ENCODE assay signal across 8 mouse cellular contexts in the genomic region with DNA sequence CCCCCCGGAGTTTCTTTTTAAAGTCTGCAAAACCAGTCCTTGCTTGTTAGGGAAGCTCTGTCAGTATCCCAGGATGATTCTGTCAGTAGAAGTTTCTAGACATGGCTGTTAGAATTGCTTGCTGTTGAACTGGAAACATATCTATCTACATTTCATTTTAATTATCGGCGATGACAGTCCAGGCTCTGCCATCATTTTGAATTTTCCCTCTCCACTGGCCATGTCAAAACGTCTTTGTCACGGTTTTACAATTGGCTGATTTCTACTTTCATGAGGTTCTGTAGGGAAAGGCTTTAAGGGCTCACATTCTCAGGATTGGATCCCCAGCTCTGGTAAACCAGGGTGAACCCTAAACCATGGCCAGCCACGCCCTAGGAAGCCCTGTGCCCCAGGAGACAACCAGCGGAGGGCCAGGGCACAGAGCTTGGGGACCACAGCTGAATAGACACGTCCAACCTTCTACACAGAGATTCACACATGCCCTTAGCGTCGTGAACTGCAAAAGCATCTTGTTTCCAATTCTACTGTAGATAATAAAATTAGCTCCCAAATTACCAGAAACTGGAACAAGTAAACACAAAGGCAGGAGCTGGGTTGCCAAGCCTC.
DNase-seq lines count a peak whose midpoint lies in the region; ATAC-seq and TF ChIP-seq lines count a peak whose summit lies in the region.

No protein-coding gene starts in this region.

- no peak for TF ChIP-seq POLR2A in thymus, adult 2 months (IDR thresholded peaks at IDR 0.05; ENCODE audit: control insufficient read depth, extremely low read depth, insufficient read depth, low read length, poor library complexity)

- H3K9ac ChIP-seq in forebrain, embryonic 16.5 days (replicated peaks; ENCODE audit: low read depth, low read length) = peak overlapping the region; percentile 20; the same call in 1 of the 2 replicates
- H3K9ac ChIP-seq in liver, embryonic 12.5 days = no peak overlapping the region

- 0 out of 2 replicates have a peak overlapping the region, but pooled peaks have one; percentile 39 for H3K27ac ChIP-seq in thymus, adult 2 months (ENCODE audit: control insufficient read depth, insufficient read depth, low read length)
- no peak overlapping the region for H3K27ac ChIP-seq in forebrain, embryonic 16.5 days (ENCODE audit: low read length)
- H3K27ac ChIP-seq in liver, embryonic 12.5 days = no peak overlapping the region

- no peak for TF ChIP-seq CTCF in thymus, adult 2 months (IDR thresholded peaks at IDR 0.05; ENCODE audit: borderline replicate concordance, control insufficient read depth, extremely low read depth, insufficient read depth, low read length, poor library complexity)

- H3K4me3 ChIP-seq in thymus, adult 2 months (ENCODE audit: control insufficient read depth, insufficient read depth, low read length) = no peak overlapping the region
- peak overlapping the region; percentile 48 for H3K4me3 ChIP-seq in forebrain, embryonic 16.5 days (replicated peaks; ENCODE audit: low read length)
- peak overlapping the region; percentile 43; the same call in 1 of the 2 replicates for H3K4me3 ChIP-seq in liver, embryonic 12.5 days

- no peaks in the 10 kb centered on the region for H3K27me3 ChIP-seq in thymus, adult 2 months (ENCODE audit: control insufficient read depth, insufficient read depth, low read length)
- H3K27me3 ChIP-seq in forebrain, embryonic 16.5 days (replicated peaks; ENCODE audit: control insufficient read depth, insufficient read depth, low read length) = peaks cover 8% of the 10 kb centered on the region; the same call in 1 of the 2 replicates
- H3K27me3 ChIP-seq in liver, embryonic 12.5 days (replicated peaks) = peaks cover 24% of the 10 kb centered on the region

- H3K36me3 ChIP-seq in thymus, adult 2 months (ENCODE audit: control insufficient read depth, insufficient read depth, low read length) = no peaks in the 10 kb centered on the region
- no peaks in the 10 kb centered on the region for H3K36me3 ChIP-seq in forebrain, embryonic 16.5 days (ENCODE audit: control insufficient read depth, insufficient read depth)
- H3K36me3 ChIP-seq in liver, embryonic 12.5 days = no peaks in the 10 kb centered on the region

- H3K9me3 ChIP-seq in forebrain, embryonic 16.5 days (ENCODE audit: control insufficient read depth, low read length) = no peaks in the 10 kb centered on the region
- H3K9me3 ChIP-seq in liver, embryonic 12.5 days (replicated peaks) = no peaks in the 10 kb centered on the region

- peak overlapping the region; percentile 87 for H3K4me2 ChIP-seq in forebrain, embryonic 16.5 days (ENCODE audit: low read length)
- H3K4me2 ChIP-seq in liver, embryonic 12.5 days = peak overlapping the region; percentile 62

- no peak for DNase-seq in thymus, adult 2 months
- no peak for DNase-seq in thymus, postnatal 14 days
- peak; percentile 11 for DNase-seq in yolk sac, embryonic 10.5 days (ENCODE audit: low spot score)
- no peak for DNase-seq in frontal cortex, postnatal 25 days (ENCODE audit: low spot score in 2 of 2)
- DNase-seq in thymus, postnatal 25 days = no peak
- DNase-seq in frontal cortex, postnatal 14 days (ENCODE audit: low spot score in 2 of 2) = no peak

- 38% methylated on average over 10 of the region's 10 CpGs for WGBS in thymus, adult 2 months
- WGBS in forebrain, embryonic 16.5 days = 18% methylated on average over 10 of the region's 10 CpGs
- whole genome bisulfite sequencing in liver, embryonic 12.5 days (ENCODE audit: insufficient replicate concordance) = 25% methylated on average over 10 of the region's 10 CpGs

- no peaks in the 10 kb centered on the region for H3K4me1 ChIP-seq in thymus, adult 2 months (replicated peaks; ENCODE audit: control insufficient read depth, insufficient read depth, low read length)
- peaks cover 7% of the 10 kb centered on the region for H3K4me1 ChIP-seq in forebrain, embryonic 16.5 days (replicated peaks; ENCODE audit: control insufficient read depth, insufficient read depth, low read length)
- no peaks in the 10 kb centered on the region for H3K4me1 ChIP-seq in liver, embryonic 12.5 days

- ATAC-seq in forebrain, embryonic 16.5 days = peak; percentile 47; the same call in 1 of the 2 replicates
- ATAC-seq in liver, embryonic 12.5 days = no peak
